Mouse (Mus musculus): Measurements from ENCODE around the gene Catip. TPM values are rescaled to one million over a fixed set of nuclear protein-coding genes. Genes with fewer than 3 reads are reported as not detected.
A peak's percentile ranks its signal among the peaks of the same experiment; 100 is the strongest.

Gene Catip
- polyA plus RNA-seq, 2 experiments from 2014 or later: 0.29 TPM; not detected in 1

GRCm38 (mm10) chr1:74343161-74343560, 18.7 kb upstream of the Catip start:
- no peak for ATAC-seq

- ATAC-seq: no peak
These were observed 17.6 kb upstream of the Catip start for GRCm38 (mm10) chr1:74344163-74344916.

- ATAC-seq: peak; percentile 51
These were observed 10.6 kb upstream of the Catip start for GRCm38 (mm10) chr1:74351185-74351769.

GRCm38 (mm10) chr1:74352532-74353096, 9.3 kb upstream of the Catip start:
- ATAC-seq: no peak

- no peak for ATAC-seq
These were observed 8.3 kb upstream of the Catip start for GRCm38 (mm10) chr1:74353453-74354229.

- no peak for ATAC-seq
These were observed 4.4 kb upstream of the Catip start for GRCm38 (mm10) chr1:74357531-74357930.

GRCm38 (mm10) chr1:74359952-74360517, 1.9 kb upstream of the Catip start:
- ATAC-seq: peak; percentile 53

GRCm38 (mm10) chr1:74362325-74363229, 669 bp downstream of the Catip start:
- no peak for ATAC-seq

- no peak for ATAC-seq
These were observed 1.5 kb downstream of the Catip start for GRCm38 (mm10) chr1:74363437-74363836.

- ATAC-seq: no peak
These were observed 2.4 kb downstream of the Catip start for GRCm38 (mm10) chr1:74364270-74364669.

- no peak for ATAC-seq
These were observed 6.2 kb downstream of the Catip start for GRCm38 (mm10) chr1:74367886-74368645.

GRCm38 (mm10) chr1:74370040-74370439, 8.1 kb downstream of the Catip start:
- no peak for ATAC-seq

GRCm38 (mm10) chr1:74373372-74373771, 11.5 kb downstream of the Catip start:
- ATAC-seq: no peak

GRCm38 (mm10) chr1:74374980-74375379, 13.1 kb downstream of the Catip start, which contains the start of gene Slc11a1:
Gene Slc11a1 (plus strand): TSS chr1:74375195.
- ATAC-seq: no peak

GRCm38 (mm10) chr1:74375561-74375960, 13.7 kb downstream of the Catip start:
- no peak for ATAC-seq

- ATAC-seq: no peak
These were observed 14.5 kb downstream of the Catip start for GRCm38 (mm10) chr1:74376396-74376795.

GRCm38 (mm10) chr1:74379058-74379504, 17.2 kb downstream of the Catip start:
- peak; percentile 23 for ATAC-seq

- no peak for ATAC-seq
These were observed 18.6 kb downstream of the Catip start for GRCm38 (mm10) chr1:74380484-74380883.

GRCm38 (mm10) chr1:74381588-74382021, 19.7 kb downstream of the Catip start:
- ATAC-seq: peak; percentile 19

GRCm38 (mm10) chr1:74383385-74383784, 21.5 kb downstream of the Catip start:
- ATAC-seq: no peak

- no peak for ATAC-seq
These were observed 22.6 kb downstream of the Catip start for GRCm38 (mm10) chr1:74384525-74384924.
